9 mouse cellular contexts compared by ENCODE assay signal in genomic region chr10:60125529-60126327, GRCm38 (mm10). TPM values are rescaled to one million over a fixed set of nuclear protein-coding genes. Genes with fewer than 3 reads are reported as not detected.
DNase-seq lines count a peak whose midpoint lies in the region; ATAC-seq and TF ChIP-seq lines count a peak whose summit lies in the region.
"Had no signal": no experiment of that assay in that cellular context is flagged by ENCODE, and none has a peak within 500 bp of the region (broad histone marks: within the 10 kb centered on the region; RNA-seq: fewer than 3 reads in every experiment).

No protein-coding gene starts in this region.

- H3K9ac ChIP-seq in heart, embryonic 11.5 days (ENCODE audit: low read depth, low read length): no peak overlapping the region
- H3K9ac ChIP-seq in ES-Bruce4 (ENCODE audit: low read depth, poor library complexity, severe bottlenecking): peak overlapping the region; percentile 14; the same call in 1 of the 2 replicates

- no peak for TF ChIP-seq CTCF in ES-Bruce4 (IDR thresholded peaks at IDR 0.05; ENCODE audit: low read depth, low read length)

- H3K36me3 ChIP-seq in heart, embryonic 11.5 days (ENCODE audit: control insufficient read depth, insufficient read depth, low read length): no peaks in the 10 kb centered on the region
- H3K36me3 ChIP-seq in ES-Bruce4 (ENCODE audit: control insufficient read depth, insufficient read depth, low read length, poor library complexity, severe bottlenecking): no peaks in the 10 kb centered on the region

- H3K27me3 ChIP-seq in heart, embryonic 11.5 days (ENCODE audit: control insufficient read depth, insufficient read depth, low read length): peaks cover 28% of the 10 kb centered on the region
- H3K27me3 ChIP-seq in ES-Bruce4 (ENCODE audit: control insufficient read depth, insufficient read depth, low read length, poor library complexity, severe bottlenecking): no peaks in the 10 kb centered on the region

- intact Hi-C loops in heart, postnatal 14 days (cut with DNase I): no loop called here

- TF ChIP-seq POLR2A in ES-Bruce4 (IDR thresholded peaks at IDR 0.05; ENCODE audit: insufficient read depth, low read length): no peak

- H3K4me1 ChIP-seq in heart, embryonic 11.5 days (ENCODE audit: control insufficient read depth, insufficient read depth, low read length): no peaks in the 10 kb centered on the region
- H3K4me1 ChIP-seq in ES-Bruce4 (ENCODE audit: control insufficient read depth, insufficient read depth, low read length): no peaks in the 10 kb centered on the region

- peak overlapping the region; percentile 10; the same call in 1 of the 2 replicates for H3K4me3 ChIP-seq in heart, embryonic 11.5 days (ENCODE audit: low read depth, low read length)
- H3K4me3 ChIP-seq in ES-Bruce4 (ENCODE audit: low read depth, low read length): peak overlapping the region; percentile 54

- 21% methylated on average over 22 of the region's 22 CpGs for WGBS in heart, embryonic 11.5 days (ENCODE audit: insufficient replicate concordance)

- no peaks in the 10 kb centered on the region for H3K9me3 ChIP-seq in heart, embryonic 11.5 days (replicated peaks; ENCODE audit: control insufficient read depth, low read length)
- H3K9me3 ChIP-seq in ES-Bruce4 (replicated peaks; ENCODE audit: control insufficient read depth, insufficient read depth, low read length, poor library complexity, severe bottlenecking): no peaks in the 10 kb centered on the region

- H3K27ac ChIP-seq in heart, embryonic 11.5 days (ENCODE audit: low read depth, low read length): no peak overlapping the region
- H3K27ac ChIP-seq in ES-Bruce4 (ENCODE audit: insufficient read depth, low read length): no peak overlapping the region

- no peak for DNase-seq in heart, postnatal 14 days
- DNase-seq in cerebellum, postnatal 14 days: no peak
- DNase-seq in layer of hippocampus, adult 9-10 months (ENCODE audit: low spot score): no peak
- DNase-seq: cerebellum, adult 8-10 months had no signal

- no peak for TF ChIP-seq EP300 in ES-Bruce4 (IDR thresholded peaks at IDR 0.05; ENCODE audit: insufficient read depth, low read depth, low read length)

- peak overlapping the region; percentile 44 for H3K4me2 ChIP-seq in heart, embryonic 11.5 days

- peak; percentile 28; the same call in 1 of the 2 replicates for ATAC-seq in heart, embryonic 11.5 days (replicated peaks; ENCODE audit: insufficient number of reproducible peaks, low FRiP score, low TSS enrichment)
- ATAC-seq in granulocyte monocyte progenitor cell, adult 5-6 weeks (replicated peaks; ENCODE audit: poor library complexity, severe bottlenecking): peak; percentile 45
- ATAC-seq in megakaryocyte progenitor cell, adult 5-6 weeks (replicated peaks; ENCODE audit: poor library complexity): peak; percentile 71
- no peak for ATAC-seq in monocyte, adult 5-6 weeks (replicated peaks; ENCODE audit: insufficient number of reproducible peaks, low FRiP score, low TSS enrichment, poor library complexity, severe bottlenecking)

RNA-seq across cellular contexts. Expression of gene Spock2, which starts 19.7 kb away (rescaled TPM):
- polyA plus RNA-seq in heart, embryonic 11.5 days (2014; fragmentation: Nextera tagmentation; extraction: Ambion mirVana): 1.2 and 1.3 TPM in 2 replicates
- 10 to 100 TPM; 11.5 to 18.0 TPM for total RNA-seq in heart, postnatal 14 days (2021)
- polyA plus RNA-seq in ES-Bruce4 (2011; ENCODE audit: insufficient read depth, insufficient read length, low read depth, missing spikeins): 10.8 and 11.0 TPM in 2 replicates
- 0.23 TPM in 1 of 2 replicates, not detected in the other for total RNA-seq in granulocyte monocyte progenitor cell, adult 5-6 weeks (2014; fragmentation: Nextera tagmentation)
- not detected in 2 replicates for total RNA-seq in granulocyte monocyte progenitor cell, adult 5-6 weeks (2017)
- total RNA-seq in megakaryocyte progenitor cell, adult 5-6 weeks (2015): 0.02 TPM in 1 of 2 replicates, not detected in the other
- not detected in 2 replicates for total RNA-seq in megakaryocyte progenitor cell, adult 5-6 weeks (2017)
- total RNA-seq in monocyte, adult 5-6 weeks (2017): 0.10 to 0.58 TPM (median 0.21 TPM) in 3 replicates
